Mouse (Mus musculus): ENCODE results near the gene D430041D05Rik.

D430041D05Rik gene

DNA sequence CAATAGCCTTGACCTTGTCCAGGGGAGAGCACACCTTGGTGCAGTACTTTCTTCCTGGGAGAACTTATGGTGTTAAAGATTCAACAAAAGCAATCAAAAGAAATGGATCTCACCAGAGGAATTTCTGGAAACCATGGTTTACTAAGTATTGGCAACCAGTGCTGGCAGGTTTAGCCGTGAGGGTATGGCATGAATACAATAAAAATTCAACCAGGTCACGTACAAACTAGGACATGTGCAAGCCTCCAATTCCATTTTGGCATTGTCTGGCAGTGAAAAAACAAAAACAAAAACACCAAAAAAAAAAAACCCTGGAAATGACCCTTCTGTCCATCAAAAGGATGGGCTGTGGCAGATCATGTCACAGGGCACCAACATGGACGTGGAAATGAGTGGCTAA, 256.9 kb downstream of the D430041D05Rik start:
- DNase-seq (ENCODE audit: low spot score), result no peak

DNA sequence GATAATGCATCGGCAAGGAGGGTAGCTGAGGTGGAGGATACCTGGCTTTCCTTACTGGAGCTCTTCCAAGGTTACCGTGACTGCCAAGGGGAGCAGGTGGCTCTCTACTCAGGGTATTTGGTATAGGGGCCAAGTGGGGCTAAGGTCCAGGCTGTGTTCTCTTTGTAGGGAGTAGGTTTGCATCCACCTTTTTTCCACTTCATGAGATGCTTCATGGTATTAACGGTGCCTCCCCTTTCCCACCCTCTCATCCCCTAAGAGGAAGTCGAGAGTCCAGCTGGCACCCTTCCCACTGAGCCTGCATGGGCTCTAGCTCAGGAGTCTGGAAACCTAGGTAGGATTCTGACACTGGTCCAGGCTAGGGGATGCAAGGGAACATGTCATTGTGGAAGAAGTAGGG, 257.5 kb downstream of the D430041D05Rik start:
- no peak for DNase-seq (ENCODE audit: low spot score)

DNA sequence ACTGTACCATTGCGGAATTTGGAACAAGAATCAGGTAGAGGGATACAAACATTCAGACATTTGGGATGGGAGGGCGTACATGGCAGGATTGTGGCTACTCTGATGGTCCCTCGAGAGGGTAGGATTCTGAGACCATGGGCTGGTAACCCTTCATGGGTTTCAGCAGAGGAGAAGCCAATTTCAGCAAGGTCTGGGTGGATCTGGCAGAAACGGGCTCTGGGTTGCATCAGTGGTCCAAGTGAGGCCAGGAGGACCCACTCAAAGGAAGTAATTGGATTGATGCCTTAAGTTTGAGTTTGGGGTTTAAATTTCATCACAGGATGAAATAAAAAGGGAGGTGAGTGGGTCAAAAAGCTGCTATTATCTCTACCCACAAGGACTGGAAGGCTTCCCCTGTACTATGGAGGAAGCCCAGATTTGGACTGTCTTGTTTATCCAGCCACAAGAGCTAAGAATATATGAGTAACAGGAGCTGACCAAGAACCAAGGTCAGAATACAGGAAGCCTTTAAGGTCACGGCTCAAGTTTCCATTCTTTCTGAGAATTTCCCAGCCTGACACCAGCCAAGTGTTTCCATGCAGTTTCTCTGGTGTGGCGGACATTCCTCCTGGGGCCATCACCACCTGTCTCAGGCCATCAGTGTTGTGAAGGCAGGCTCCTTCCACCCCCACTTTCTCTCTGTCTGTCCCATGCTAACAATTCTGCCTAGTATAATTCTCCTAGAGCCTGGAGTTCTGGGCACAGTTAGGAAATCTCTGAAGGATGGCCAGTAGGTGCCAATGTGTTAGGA, 260.0 kb downstream of the D430041D05Rik start:
- no peak for DNase-seq (ENCODE audit: low spot score)

DNA sequence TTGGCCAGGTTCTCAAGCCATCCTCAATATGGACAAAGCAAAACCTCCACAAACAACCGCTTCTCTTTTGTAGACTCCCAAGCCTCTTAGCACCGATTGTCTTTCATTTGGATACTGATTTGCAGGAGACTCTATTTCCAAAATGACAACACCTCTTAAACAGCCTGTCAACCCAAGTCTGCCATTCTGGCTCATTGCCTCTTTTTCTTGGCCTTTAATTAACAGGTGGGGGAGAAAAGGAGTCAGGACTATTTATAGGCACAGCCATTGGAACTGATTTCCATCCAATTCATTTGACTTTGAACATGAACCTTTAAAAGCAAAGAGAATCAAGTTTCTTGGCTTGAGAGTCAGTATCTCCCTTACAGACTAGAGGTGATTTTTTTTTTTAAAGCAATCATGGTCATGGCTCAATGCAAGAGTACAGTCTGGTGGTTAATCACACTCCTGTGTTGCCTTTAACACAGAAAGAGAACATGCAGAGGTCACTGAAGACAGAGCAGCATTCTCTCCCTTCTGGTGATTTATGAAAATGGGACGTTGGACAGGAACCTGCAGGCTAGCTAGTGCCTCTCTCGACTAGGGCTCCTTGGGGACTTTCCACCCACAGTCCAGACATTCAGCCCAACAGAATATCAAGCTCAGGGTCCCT, 262.8 kb downstream of the D430041D05Rik start:
- no peak for DNase-seq (ENCODE audit: low spot score)

DNA sequence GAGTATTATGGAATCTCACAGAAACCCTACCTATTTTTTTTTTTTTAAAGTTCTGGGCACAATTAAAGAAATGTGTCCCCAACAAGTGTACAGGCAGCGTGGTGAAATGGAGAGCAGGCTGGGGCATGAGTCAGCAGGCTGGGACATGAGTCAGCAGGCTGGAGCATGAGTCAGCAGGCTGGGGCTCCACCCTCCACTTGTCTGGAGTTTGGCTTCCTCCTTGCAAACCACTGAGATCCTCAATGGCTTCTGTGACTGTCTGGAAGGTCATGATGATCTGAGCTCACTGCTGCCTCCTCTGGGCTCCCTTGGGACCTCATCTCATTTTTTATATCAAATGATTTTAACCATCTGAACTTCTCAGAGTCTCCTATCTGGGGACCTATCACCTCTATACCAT, 264.8 kb downstream of the D430041D05Rik start:
- peak; percentile 25 for DNase-seq (ENCODE audit: low spot score)

DNA sequence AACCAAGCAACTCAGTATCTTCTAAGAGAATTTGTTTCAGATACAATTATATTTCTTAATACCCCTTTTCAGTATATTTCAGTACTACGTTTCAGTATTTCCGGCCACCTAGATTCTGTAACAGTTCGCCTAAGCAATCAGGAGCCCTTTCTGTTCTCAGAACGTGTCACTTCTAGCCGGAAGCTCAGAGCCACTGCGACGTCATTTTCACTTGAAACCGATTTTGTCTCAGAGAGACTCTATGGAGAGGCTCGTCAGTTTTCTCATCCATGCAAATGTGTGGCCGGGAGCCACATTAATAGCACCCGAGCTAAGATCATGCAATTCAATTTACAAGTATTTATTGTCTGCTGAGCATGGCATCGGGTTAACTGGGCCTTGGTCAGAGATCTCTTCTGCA, 266.8 kb downstream of the D430041D05Rik start:
- no peak for DNase-seq (ENCODE audit: low spot score)

DNA sequence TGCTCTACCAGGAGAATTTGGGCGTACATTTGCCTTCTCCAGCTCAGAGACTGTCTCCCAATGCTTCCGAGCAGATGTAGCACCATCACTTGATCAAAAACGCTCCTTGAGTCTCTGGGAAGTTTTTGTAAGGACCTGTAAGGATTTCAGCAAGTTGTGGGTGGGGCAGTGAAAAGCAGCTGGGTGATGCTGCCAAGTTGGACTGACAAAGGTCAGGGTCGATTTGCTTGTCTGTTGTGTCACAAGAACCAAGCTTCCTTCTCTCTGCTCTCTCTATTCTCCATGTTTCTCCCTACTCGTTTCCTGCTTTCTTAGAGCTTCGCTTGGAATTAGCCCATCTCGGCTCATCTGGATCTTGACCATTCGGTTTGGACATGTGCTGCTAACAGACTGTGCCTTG, 268.7 kb downstream of the D430041D05Rik start:
- DNase-seq (ENCODE audit: low spot score), result no peak

DNA sequence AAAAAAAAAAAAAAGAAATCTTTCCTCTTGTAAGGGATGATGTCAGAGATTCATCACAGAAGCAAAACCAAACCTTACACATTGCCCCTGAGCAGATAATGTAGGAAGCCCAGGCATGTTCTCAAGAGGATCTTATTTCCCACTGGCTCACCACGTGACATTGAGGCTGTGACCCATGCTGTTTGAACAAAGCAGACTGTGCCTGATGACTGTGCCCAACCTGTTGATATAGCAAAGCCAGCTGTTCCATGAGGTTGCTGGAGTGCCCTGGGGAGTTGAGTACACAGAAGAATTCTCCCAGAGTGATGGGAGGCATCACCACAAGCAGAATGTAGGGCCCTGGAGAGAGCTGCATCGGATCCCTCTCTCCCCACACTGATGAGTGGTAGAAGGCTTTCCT, 274.9 kb downstream of the D430041D05Rik start:
- no peak for DNase-seq (ENCODE audit: low spot score)

DNA sequence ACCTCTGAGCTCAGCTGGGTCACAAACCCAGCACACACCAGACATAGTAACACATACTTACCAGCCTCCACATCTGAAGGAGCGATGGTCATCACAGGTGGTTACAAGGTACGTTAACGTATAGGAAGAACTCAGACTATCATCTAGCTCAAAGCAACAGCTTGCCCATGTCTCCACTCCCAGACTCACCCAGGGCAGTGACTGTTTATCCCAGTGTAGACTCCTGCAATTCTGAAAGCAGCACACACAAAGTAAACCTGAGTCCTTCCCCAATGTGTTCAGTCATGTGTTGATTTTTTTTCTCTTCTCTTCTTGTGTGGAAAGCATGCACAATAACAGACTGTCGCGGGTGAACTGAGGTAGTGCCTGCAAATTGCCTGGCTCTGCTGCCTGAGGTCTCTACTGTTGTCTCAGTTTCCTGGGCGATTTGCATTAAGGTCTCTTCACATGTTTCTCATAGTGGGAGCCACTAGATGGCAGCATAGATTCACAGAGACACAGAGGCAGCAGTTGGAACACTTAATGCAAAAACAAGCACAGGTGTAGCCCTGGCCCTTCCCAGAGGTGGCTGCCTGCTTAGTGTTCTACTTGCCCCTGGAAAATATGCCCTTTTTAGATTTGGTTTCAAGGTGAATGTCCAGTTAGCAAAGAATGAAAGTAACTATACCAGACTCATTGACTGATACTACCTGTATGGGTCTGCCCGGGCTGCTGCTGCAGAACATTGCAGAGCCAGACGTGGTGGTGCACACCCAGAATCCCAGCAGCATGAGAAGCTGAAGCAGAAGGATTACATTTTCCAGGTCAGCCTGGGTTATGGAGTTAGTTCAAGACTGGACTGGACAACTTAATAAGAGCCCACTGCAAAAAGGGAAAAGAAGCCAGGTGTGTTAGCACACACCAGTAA, 276.4 kb downstream of the D430041D05Rik start:
- DNase-seq (ENCODE audit: low spot score), result peak; percentile 63

DNA sequence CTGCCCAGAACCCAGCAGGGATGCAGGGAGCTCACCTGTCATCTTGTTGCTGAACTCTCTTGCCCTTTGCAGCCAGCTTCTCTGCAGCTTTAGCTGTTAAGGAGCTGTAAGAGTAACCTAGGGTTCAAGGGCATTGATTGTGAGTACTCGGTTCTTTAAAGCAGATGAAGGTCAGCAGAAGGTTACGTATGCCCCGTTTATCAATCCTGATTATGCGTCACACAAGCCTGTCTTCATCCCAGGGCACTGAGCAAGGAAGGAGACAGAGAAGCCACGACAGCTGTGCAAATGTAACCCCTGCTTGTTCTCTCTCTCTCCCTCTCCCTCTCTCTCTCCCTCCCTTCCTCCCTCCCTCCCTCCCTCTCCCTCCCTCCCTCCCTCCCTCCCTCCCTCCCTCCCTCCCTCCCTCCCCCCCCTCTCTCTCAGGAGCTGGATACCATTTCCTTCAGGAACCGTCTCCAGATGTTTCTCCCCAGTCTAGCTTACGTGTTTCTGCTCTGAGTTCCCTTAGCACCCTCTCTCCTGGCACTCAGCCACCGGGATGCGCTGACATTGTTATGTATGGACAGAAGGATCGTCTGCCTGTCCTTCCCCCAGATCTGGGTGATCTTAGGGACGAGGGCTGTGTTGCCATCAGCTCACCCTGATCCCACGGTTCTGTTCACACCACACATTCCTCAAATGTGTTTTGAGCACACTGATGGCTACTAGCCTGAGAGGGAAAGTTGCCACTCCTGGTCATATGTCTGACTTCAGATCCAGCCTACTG, 277.6 kb downstream of the D430041D05Rik start:
- DNase-seq (ENCODE audit: low spot score), result no peak

DNA sequence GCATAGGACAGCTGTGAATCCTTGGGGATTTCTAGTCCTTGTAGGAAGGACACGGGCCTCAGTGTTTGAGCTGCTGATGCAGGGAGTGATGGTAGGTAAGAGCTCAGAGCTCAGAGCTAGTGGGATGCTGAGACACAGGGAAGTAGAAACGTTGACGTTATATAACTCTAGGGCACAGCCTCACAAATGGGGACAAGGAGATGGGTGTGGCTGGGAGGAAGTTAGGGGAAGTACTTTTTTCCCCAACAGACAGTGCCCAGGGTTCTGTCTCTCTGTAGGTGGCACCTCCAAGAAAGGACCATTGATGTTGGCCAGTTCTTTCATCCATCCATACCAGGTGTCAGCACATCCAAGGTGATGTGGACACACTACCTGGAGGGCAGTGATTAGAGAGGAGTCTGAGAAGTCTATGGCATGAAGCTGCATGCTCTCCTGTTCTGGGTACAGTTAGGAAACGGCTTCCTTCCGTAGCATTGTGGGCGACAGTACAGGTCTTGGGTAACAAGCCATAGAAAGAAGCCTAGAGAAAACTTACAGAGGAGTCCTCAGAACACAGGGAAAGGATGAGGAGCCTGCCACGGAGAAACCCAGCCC, 278.4 kb downstream of the D430041D05Rik start:
- no peak for DNase-seq (ENCODE audit: low spot score)

DNA sequence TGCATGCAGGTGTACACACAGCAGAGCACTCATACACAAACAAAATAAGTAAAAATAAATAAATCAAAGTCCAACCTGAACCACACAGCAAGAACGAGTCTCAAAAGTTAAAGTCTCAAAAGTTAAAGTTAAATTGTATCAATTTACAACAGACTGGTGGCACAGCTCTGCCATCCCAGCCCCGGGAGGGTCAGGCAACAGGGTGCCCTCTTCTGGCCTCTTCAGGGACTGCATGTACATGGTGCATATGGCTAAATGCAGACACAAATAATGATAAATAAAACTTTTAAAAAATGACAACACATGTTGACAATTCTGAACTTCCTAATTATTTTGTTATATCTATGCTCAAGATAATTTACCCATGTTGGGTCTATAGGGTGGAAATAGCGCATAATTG, 279.8 kb downstream of the D430041D05Rik start:
- DNase-seq (ENCODE audit: low spot score), result peak; percentile 46

DNA sequence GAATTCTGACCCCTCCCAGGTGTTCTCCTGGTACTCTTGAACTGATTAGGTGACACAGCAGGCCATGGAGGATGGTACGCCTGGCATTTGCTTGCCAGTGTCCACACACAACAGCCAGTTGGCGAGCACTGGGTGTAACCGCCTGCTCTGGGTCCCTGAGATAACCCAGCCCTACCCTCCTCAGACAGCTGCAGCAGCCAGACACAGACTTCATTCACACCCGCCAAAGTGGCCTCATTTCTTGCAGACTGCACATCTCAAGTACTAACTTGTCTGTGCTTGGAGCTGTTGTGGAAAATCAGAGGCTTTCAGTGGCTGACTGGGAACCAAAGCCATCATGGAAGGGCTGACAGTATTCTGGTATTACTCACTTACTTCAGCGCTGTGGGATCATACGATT, 280.6 kb downstream of the D430041D05Rik start:
- DNase-seq (ENCODE audit: low spot score), result no peak

DNA sequence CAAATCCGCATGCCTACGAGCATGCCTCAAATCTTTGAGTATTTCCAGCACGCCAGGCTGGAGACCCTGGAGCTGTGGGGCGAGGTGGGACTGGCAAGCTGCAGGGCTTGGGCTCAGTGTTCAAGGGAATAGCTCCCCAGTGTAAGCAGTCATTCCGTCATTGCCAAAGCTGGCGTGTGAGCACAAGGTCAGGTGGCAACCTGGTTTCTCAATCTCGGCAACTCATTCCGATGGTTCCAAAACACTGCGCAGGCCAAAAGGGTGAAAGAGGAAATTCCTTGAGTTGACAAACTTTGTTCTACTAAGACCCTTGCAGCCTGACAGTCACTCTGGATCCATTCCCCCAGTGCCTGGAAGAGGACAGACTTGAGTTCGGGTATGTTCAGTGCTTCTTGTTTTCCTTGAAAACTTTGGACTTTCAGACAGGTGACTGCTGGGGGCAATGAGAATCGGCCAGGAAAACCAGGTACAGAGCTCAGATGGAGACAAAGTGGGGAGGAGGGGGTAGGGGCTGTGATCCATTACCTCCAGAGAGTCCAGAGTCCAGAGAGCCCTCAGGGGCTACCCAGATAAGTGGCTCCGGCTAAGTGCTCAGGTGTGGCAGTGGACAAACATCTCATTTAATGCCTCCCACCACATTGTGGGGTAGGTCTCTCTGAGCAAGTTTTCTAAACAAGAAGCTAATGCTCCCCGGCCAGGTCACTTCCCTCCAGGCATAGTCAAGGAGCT, 281.8 kb downstream of the D430041D05Rik start:
- no peak for DNase-seq (ENCODE audit: low spot score)

DNA sequence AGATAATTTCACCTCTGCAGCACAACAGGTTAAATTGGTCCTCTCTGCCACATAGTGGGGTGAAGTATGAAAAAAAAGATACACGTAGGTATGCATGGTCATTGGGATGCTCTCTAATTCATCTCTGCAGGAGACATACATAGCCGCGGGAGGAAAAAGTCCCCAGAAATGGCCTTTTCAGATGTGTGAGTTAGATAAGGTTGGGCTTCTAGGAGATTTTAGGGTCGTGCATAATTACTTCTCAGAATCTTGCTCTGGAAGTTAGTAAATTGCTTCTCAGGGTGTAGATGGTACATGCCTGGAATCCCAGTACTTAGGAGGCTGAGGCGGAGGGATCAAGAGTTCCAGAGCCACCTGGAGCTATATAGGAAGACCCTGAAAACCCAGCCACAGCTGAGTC, 286.7 kb downstream of the D430041D05Rik start:
- DNase-seq (ENCODE audit: low spot score), result no peak

DNA sequence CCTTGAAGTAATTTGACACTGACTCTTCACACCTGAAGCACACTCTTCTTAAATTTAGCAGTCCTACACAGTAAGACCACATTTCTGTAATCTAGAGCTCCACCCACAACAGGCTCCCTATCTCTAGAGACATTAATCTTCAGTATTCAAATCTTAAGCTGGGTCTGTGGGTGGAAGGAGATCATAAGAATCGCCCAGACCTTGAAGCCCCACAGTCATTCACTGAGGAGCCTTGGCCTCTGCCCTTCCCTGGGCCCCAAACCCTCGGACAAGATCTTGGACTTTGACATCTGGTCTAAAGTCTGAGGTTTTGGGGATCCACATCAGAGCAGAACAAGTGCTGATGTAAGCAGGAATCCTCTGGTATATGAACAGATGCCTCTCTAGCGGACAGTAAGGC, 287.3 kb downstream of the D430041D05Rik start:
- no peak for DNase-seq (ENCODE audit: low spot score)

DNA sequence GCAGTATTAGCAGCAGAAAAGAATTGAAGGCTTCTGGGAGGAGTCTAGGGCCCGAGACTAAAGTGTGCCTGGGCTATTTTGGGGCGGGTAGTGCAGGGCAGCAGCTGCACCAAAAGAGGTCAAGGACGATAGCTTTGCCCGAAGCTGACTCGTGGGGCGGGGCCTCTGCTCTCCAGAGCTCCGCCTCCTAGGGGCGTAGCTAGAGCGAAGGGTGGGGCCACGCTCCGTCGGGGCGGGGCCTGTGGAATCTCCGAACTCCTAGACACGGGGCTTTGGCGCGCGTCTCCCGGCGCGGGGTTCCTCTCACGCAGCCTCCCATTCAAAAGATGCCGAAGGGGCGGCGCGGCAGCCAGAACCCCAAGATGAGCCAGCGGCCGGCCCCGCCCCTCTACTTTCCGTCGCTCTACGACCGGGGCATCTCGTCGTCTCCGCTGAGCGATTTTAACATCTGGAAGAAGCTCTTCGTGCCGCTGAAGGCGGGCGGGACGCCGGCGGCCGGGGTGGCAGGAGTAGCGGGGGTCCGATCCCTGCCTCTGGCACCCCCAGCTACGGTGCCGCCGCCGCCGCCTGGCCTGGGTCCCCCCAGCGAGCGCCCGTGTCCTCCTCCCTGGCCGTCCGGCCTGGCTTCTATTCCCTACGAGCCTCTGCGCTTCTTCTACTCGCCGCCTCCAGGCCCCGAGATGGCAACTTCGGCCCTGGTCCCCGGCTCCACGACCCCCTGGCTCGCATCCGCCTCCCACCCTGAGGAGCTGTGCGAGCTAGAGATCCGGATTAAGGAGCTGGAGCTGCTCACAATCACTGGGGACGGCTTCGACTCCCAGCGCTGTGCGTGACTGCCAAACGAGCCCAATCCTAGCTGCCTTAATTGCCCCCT, 288.1 kb downstream of the D430041D05Rik start, which contains the start of gene A930018P22Rik:
Gene A930018P22Rik (plus strand): TSS at position 265 of the 874 bp plus-strand sequence.
- peak; percentile 90 for DNase-seq (ENCODE audit: low spot score)

DNA sequence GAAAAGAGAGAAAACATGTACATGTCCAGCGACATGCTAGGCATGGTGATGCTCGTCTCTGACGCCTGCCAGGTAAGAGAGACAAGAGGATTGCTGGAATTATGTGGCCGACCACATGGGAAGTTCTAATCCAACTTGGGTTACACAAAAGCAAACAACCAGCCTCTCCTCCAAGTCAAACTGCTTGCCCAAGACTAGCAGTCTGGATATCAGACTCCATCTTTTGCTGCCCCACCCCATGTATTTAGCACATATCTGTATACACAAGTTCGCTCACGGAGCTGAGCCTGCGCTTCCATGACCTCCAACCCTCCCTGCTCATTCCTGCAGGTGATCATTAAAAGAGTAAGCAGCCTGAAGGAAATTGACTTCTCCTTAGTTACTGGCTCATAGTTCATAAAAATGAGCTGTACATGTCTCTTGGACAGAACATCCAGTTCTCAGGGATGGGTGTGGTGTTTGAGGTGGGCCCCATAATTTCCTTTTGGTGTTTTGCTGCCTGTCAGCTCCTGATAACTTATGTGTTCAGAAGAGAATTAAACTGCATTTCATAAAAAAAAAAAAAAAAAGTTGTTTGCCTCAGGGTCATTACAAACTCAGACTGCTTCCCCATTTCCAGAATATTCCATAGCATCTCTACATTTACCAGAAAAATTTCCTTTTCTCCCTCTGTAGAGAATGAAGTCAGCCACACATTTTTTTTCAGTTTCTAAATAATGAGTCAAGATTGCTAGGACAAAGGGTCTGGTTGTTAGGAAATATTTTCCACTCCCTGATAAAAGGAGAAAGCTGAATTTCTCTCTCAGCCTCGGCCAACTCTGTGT, 288.9 kb downstream of the D430041D05Rik start:
- DNase-seq (ENCODE audit: low spot score), result no peak

DNA sequence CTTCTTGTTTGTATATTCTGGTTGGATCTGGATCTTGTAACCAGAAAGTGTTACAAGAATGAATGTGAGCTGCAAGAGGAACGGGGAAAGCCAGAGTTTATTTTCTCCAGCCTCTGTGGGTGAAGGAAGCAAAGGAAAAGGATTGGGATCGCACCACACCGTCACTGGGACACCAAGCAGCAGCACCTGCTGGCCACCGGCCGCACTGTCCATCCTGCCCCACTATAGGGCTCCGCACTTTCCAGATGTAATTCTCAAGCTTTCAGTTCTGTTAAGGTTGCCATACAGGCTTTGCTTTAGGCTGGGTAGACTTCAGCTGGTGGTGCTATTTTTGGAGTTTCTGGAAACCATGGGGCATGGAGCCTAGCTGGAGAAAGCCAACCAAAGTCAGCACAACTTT, 290.5 kb downstream of the D430041D05Rik start:
- DNase-seq (ENCODE audit: low spot score), result no peak
